Mouse (Mus musculus) ES-Bruce4 (cell line): ENCODE data around the gene Pilrb2.

Experiments used
- CTCF ChIP-seq: IDR thresholded peaks from one replicate; pipeline ENCODE4 v1.8.1; 2011; ENCODE audit warnings: low read depth, low read length
- POLR2A ChIP-seq: IDR thresholded peaks from one replicate; pipeline ENCODE4 v1.8.1; 2011; ENCODE audit warnings: low read length; ENCODE audit not compliant: insufficient read depth

DNA sequence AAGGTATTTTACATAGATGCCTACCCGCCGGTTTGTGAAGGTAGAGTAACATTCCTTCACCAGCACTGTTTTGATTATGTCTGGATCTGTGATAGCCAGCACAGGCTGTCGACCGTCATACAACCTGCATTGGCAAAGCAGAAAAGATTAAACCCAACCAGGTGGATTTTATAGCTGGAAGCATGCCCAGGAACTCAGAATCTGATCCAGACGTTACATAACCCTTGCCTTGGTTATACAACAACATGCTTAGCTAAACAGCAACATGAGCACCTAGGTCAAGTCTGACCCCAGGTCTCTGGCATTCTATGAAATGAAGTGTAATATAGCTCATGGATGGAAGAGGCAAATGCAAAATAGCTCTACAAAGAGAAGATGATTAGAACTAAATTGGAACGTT, 43.9 kb upstream of the Pilrb2 start:
- TF ChIP-seq POLR2A (no peak), CTCF (no peak)
